Mouse (Mus musculus) neural tube, embryonic 15.5 days (tissue): ENCODE results near the gene Slain1. TPM values are rescaled to one million over a fixed set of nuclear protein-coding genes. Genes with fewer than 3 reads are reported as not detected.

Experiments
- ATAC-seq: fragments of 200-750 bp; cut with Nextera tagmentation; 2 replicates; pipeline ENCODE4 v1.8.0; 2017; ENCODE audit warnings: mild to moderate bottlenecking, moderate TSS enrichment, moderate library complexity; ENCODE audit not compliant: low FRiP score
- H3K27ac ChIP-seq: fragments of 300-500 bp; sonication (generic); replicated peaks from 2 replicates; pipeline ENCODE4 v1.5.1; 2015; ENCODE audit warnings: mild to moderate bottlenecking, inconsistent platforms
- H3K27me3 ChIP-seq: fragments of 300-500 bp; sonication (generic); replicated peaks from 2 replicates; pipeline ENCODE4 v1.6.1; 2015; ENCODE audit warnings: inconsistent platforms
- H3K36me3 ChIP-seq: fragments of 300-500 bp; sonication (generic); 2 replicates; pipeline ENCODE4 v1.6.1; 2015; ENCODE audit warnings: inconsistent platforms
- H3K4me1 ChIP-seq: fragments of 300-500 bp; sonication (generic); 2 replicates; pipeline ENCODE4 v1.6.1; 2015; ENCODE audit warnings: inconsistent platforms
- H3K4me2 ChIP-seq: fragments of 300-500 bp; sonication (generic); 2 replicates; pipeline ENCODE4 v1.6.1; 2015; ENCODE audit warnings: inconsistent platforms, mild to moderate bottlenecking, moderate library complexity
- H3K4me3 ChIP-seq: fragments of 300-500 bp; sonication (generic); replicated peaks from 2 replicates; pipeline ENCODE4 v1.5.1; 2015; ENCODE audit warnings: mild to moderate bottlenecking, inconsistent platforms
- H3K9ac ChIP-seq: fragments of 300-500 bp; sonication (generic); replicated peaks from 2 replicates; pipeline ENCODE4 v1.6.1; 2015; ENCODE audit warnings: mild to moderate bottlenecking, inconsistent platforms
- H3K9me3 ChIP-seq: fragments of 300-500 bp; sonication (generic); replicated peaks from 2 replicates; pipeline ENCODE4 v1.6.1; 2016; ENCODE audit warnings: inconsistent platforms
- WGBS: fragments of 180-500 bp; shearing (Covaris S2); methylation state at CpG from one replicate; pipeline ENCODE4 v1.1.7; 2015; ENCODE audit warnings: mixed read lengths; 5-methylcytosine and 5-hydroxymethylcytosine counted together
- polyA plus RNA-seq: library from polyadenylated mRNA; unstranded; fragments of >200 nt; fragmentation: Nextera tagmentation; extraction: Ambion mirVana; gene quantifications from 2 replicates; pipeline ENCODE4 v1.2.1, GENCODE M21; 2015

Slain1 gene
- 12.4 and 15.4 TPM in 2 replicates for polyA plus RNA-seq

- WGBS: 0% methylated on average over 30 of the region's 32 CpGs
- Histone ChIP-seq H3K4me3 (peak within 1 kb of the TSS; percentile 96), H3K4me1 (peaks cover 50% of the 10 kb centered on the region), H3K9ac (peak within 1 kb of the TSS; percentile 99), H3K9me3 (no peaks in the 10 kb centered on the region), H3K27me3 (no peaks in the 10 kb centered on the region), H3K4me2 (peak within 1 kb of the TSS; percentile 75), H3K27ac (peak within 1 kb of the TSS; percentile 98), H3K36me3 (no peaks in the 10 kb centered on the region)
- peak; percentile 95 for ATAC-seq
Measured at GRCm38 (mm10) chr14:103649896-103650334, at the start of gene Slain1. TSS of gene Slain1 (plus strand) at chr14:103650228.

GRCm38 (mm10) chr14:103608063-103608462 is 42.0 kb upstream of the Slain1 start:
- no peaks in the 10 kb centered on the region for H3K9me3 ChIP-seq
- no peaks in the 10 kb centered on the region for H3K4me1 ChIP-seq
- no peak overlapping the region for H3K4me2 ChIP-seq
- H3K9ac ChIP-seq: no peak overlapping the region
- no peaks in the 10 kb centered on the region for H3K36me3 ChIP-seq
- no peak for ATAC-seq
- 92% methylated on average over 8 of the region's 8 CpGs for WGBS
- no peaks in the 10 kb centered on the region for H3K27me3 ChIP-seq
- no peak overlapping the region for H3K27ac ChIP-seq
- H3K4me3 ChIP-seq: no peak overlapping the region

- Histone ChIP-seq H3K27me3 (no peaks in the 10 kb centered on the region), H3K9me3 (no peaks in the 10 kb centered on the region), H3K9ac (no peak overlapping the region), H3K4me1 (no peaks in the 10 kb centered on the region), H3K4me2 (no peak overlapping the region), H3K4me3 (no peak overlapping the region), H3K36me3 (no peaks in the 10 kb centered on the region), H3K27ac (no peak overlapping the region)
- ATAC-seq: no peak
- 45% methylated on average over 6 of the region's 6 CpGs for WGBS
Measured at GRCm38 (mm10) chr14:103613573-103614271, 36.3 kb upstream of the Slain1 start.

GRCm38 (mm10) chr14:103614272-103614587 is 35.8 kb upstream of the Slain1 start:
- WGBS: 88% methylated on average over 4 of the region's 4 CpGs
- Histone ChIP-seq H3K9me3 (no peaks in the 10 kb centered on the region), H3K4me1 (no peaks in the 10 kb centered on the region), H3K4me3 (no peak overlapping the region), H3K27me3 (no peaks in the 10 kb centered on the region), H3K36me3 (no peaks in the 10 kb centered on the region), H3K4me2 (no peak overlapping the region), H3K9ac (no peak overlapping the region), H3K27ac (no peak overlapping the region)
- no peak for ATAC-seq

- no peaks in the 10 kb centered on the region for H3K36me3 ChIP-seq
Measured at GRCm38 (mm10) chr14:103619756-103620155, 30.3 kb upstream of the Slain1 start.

GRCm38 (mm10) chr14:103621207-103621606 is 28.8 kb upstream of the Slain1 start:
- Histone ChIP-seq H3K9ac (no peak overlapping the region), H3K4me3 (no peak overlapping the region), H3K27me3 (no peaks in the 10 kb centered on the region), H3K4me2 (no peak overlapping the region), H3K9me3 (no peaks in the 10 kb centered on the region), H3K4me1 (no peaks in the 10 kb centered on the region), H3K27ac (no peak overlapping the region), H3K36me3 (no peaks in the 10 kb centered on the region)
- ATAC-seq: no peak
- WGBS: 93% methylated on average over 2 of the region's 2 CpGs

More at GRCm38 (mm10) chr14:103619756-103620155, 30.3 kb upstream of the Slain1 start:
- Histone ChIP-seq H3K27ac (no peak overlapping the region), H3K27me3 (no peaks in the 10 kb centered on the region), H3K9ac (no peak overlapping the region), H3K4me1 (no peaks in the 10 kb centered on the region), H3K4me2 (no peak overlapping the region), H3K4me3 (no peak overlapping the region), H3K9me3 (no peaks in the 10 kb centered on the region)
- no peak for ATAC-seq
- 94% methylated on average over 4 of the region's 4 CpGs for WGBS

- Histone ChIP-seq H3K36me3 (no peaks in the 10 kb centered on the region), H3K27me3 (no peaks in the 10 kb centered on the region), H3K9ac (no peak overlapping the region), H3K4me1 (no peaks in the 10 kb centered on the region), H3K4me3 (no peak overlapping the region), H3K27ac (no peak overlapping the region), H3K9me3 (no peaks in the 10 kb centered on the region), H3K4me2 (no peak overlapping the region)
- WGBS: 91% methylated on average over 6 of the region's 6 CpGs
- no peak for ATAC-seq
Measured at GRCm38 (mm10) chr14:103626100-103626499, 23.9 kb upstream of the Slain1 start.

- Histone ChIP-seq H3K27me3 (no peaks in the 10 kb centered on the region), H3K9me3 (no peaks in the 10 kb centered on the region), H3K4me2 (no peak overlapping the region), H3K36me3 (no peaks in the 10 kb centered on the region), H3K4me1 (no peaks in the 10 kb centered on the region), H3K9ac (no peak overlapping the region), H3K4me3 (no peak overlapping the region), H3K27ac (no peak overlapping the region)
- ATAC-seq: no peak
- WGBS: 93% methylated on average over 7 of the region's 7 CpGs
Measured at GRCm38 (mm10) chr14:103629639-103630364, 20.2 kb upstream of the Slain1 start.

- no peaks in the 10 kb centered on the region for H3K27me3 ChIP-seq
- no peak overlapping the region for H3K4me2 ChIP-seq
- no peaks in the 10 kb centered on the region for H3K9me3 ChIP-seq
- H3K27ac ChIP-seq: no peak overlapping the region
- 83% methylated on average over 8 of the region's 8 CpGs for WGBS
- no peaks in the 10 kb centered on the region for H3K36me3 ChIP-seq
- no peaks in the 10 kb centered on the region for H3K4me1 ChIP-seq
- ATAC-seq: no peak
- no peak overlapping the region for H3K4me3 ChIP-seq
- no peak overlapping the region for H3K9ac ChIP-seq
Measured at GRCm38 (mm10) chr14:103630545-103630944, 19.5 kb upstream of the Slain1 start.

- 15% methylated on average over 3 of the region's 3 CpGs for WGBS
Measured at GRCm38 (mm10) chr14:103643933-103644332, 6.1 kb upstream of the Slain1 start.

GRCm38 (mm10) chr14:103647981-103648380 is 2.0 kb upstream of the Slain1 start:
- no peaks in the 10 kb centered on the region for H3K36me3 ChIP-seq
- no peak for ATAC-seq
- H3K9me3 ChIP-seq: no peaks in the 10 kb centered on the region
- H3K9ac ChIP-seq: no peak overlapping the region
- H3K4me3 ChIP-seq: no peak overlapping the region
- peak overlapping the region; percentile 7; the same call in 1 of the 2 replicates for H3K27ac ChIP-seq
- WGBS: 37% methylated on average over 2 of the region's 2 CpGs
- no peaks in the 10 kb centered on the region for H3K27me3 ChIP-seq
- H3K4me2 ChIP-seq: peak overlapping the region; percentile 75; the same call in 1 of the 2 replicates
- H3K4me1 ChIP-seq: peaks cover 34% of the 10 kb centered on the region

More at GRCm38 (mm10) chr14:103643933-103644332, 6.1 kb upstream of the Slain1 start:
- H3K4me3 ChIP-seq: no peak overlapping the region
- no peak overlapping the region for H3K27ac ChIP-seq
- no peak overlapping the region for H3K4me2 ChIP-seq
- H3K27me3 ChIP-seq: no peaks in the 10 kb centered on the region
- H3K36me3 ChIP-seq: no peaks in the 10 kb centered on the region
- no peak overlapping the region for H3K9ac ChIP-seq
- peaks cover 8% of the 10 kb centered on the region for H3K4me1 ChIP-seq
- ATAC-seq: no peak
- H3K9me3 ChIP-seq: no peaks in the 10 kb centered on the region
